Mouse (Mus musculus): ENCODE results near the gene Slc35b3.

Gene Slc35b3

DNA sequence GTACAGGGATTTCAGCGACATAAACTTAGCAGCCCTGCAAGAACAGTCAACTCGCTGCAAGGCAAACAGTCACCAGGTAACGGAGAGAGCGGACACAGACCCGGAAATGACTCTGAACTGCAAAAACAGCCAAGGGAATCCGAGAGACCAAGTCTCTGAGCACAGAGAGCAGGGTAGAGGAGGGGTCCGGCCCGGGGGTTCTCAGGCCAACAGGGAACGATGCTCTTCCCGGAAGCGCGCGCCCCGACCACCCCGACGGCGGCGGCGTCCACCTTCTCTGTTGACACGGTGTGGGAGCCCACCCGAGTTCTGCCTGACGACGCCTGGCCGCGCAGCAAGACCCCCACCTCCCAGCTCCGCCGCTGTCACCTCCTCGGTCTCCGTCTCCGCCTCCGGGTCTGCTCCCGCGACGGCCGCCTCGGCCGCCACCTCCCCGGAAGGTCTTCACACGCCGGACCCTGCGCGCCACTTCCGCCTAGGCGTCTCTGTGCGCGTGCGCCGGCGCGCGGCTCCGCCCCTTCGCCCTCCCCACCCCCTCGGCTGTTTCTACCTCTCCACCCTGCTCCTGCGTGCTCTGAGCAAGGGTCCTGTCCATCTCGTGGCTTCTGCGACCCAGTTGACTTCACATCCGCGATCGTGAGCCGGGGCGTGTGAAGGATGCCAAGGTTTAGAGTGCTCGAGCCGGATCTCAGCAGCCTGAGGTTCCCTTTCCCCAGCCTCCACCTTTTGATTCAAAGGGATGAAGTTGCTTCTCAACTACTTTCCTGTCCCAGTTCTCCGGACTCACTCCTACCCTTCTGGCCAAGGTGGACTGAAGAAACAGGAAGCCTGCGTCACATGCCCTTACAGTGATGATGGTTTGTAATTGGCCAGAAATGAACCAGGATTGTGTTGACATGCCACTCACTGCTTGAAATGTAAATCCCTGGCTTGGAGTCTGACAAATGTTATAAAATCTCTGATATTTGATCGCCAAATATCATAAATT is at the start of gene Slc35b3:
Slc35b3 (minus strand) TSS at position 813 of the 988 bp plus-strand sequence.
- DNase-seq, result peak; percentile 84

DNA sequence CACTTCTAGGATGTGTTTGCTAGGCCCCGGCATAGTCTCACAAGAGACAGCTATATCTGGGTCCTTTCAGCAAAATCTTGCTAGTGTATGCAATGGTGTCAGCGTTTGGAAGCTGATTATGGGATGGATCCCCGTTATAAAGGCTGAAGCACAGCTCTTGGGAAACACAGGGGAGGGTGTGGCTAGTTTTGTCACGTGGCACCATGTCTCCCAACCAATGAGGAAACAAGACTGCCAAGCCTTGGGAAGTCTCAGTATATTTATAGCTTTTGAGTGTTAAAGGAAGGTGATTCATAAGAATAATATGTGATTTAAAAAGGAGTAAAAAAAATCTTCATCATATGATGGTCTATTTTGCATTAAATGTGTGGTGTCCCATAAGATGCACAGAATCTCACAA is 49.6 kb upstream of the Slc35b3 start:
- no peak for DNase-seq

DNA sequence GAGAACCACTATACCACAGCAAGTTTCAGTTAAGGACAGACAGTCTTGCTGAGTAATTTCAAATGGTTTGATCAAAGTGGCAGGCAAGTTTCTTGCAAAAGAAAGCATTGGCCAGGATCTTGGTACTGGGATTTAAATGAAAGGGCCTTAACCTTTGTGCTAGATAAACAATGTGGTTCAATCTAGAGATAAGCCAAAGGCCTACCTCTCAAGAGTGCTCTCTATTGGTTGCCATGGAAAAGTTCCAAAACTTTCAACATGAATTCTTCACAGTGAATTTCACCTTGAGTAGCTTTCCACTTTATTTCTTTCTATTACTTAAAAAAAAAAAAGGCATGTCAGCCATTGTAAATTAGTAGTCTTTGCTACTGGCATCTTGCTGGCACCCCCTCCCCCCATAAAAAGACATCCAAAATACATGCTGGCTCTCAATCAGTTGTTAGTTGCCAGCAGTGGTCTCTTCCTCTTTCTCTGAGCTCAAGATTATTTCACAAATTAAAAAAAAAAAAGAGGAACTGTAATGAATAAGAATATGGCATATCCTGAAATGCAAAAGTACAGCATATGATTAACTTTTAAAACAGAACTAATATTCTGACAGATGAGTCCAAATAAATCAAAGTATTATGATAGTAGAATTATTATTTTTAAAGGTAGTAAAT is 42.6 kb upstream of the Slc35b3 start:
- DNase-seq, result no peak

DNA sequence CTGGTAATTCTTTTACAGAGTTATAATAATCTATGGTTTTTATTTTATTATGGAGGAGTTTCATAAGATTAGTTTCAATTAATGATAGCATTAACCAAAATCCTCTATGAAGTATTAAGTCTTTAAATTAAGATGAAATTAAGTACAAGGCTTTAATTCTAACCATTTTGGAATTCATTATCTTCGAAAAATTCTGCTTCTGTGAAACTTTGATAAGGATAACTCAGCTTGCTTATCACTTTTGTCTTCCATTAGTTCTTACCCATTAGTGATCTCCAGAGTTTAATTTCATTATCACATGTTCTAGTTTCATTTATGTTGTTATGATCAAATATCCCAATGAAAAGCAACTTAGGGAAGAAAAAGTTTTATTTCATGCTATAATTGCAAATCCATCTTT is 41.7 kb upstream of the Slc35b3 start:
- no peak for DNase-seq

DNA sequence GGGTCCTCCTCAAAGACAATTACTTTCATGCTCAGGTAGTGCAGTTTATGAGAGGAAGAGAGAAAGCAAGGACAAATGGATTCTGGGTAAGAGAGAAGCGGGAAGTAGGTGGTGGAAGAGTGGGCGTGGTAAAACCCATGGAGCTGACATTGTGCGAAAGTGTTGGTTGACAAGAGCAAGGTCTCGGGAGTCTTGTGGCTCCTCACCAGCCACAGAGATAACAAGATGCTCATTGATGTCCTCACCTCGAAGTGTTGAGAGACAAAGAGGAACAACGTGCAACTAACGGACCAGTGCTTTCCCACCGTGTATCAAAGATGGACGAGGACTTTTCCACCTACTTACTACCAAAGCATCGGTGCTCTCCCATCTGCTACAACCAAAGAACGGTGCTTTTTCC is 40.8 kb upstream of the Slc35b3 start:
- no peak for DNase-seq

DNA sequence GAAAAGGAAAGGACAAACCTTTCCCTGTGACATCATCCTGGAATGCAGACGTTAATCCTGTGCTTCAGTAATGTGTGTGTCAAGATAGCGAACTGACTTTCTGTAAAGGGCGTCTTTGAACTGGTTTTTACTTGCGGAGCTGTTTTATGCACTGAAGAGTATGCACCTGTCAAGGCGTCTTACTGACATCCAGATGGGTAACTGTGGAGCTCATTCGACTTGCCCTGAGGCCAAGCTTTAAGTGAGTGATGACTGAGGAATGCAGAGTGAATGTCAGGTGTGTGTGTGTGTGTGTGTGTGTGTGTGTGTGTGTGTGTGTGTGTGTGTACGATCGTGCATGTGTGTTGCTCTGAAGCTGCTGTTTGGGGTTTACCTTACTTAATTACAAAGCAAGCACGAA is 38.3 kb upstream of the Slc35b3 start:
- no peak for DNase-seq

DNA sequence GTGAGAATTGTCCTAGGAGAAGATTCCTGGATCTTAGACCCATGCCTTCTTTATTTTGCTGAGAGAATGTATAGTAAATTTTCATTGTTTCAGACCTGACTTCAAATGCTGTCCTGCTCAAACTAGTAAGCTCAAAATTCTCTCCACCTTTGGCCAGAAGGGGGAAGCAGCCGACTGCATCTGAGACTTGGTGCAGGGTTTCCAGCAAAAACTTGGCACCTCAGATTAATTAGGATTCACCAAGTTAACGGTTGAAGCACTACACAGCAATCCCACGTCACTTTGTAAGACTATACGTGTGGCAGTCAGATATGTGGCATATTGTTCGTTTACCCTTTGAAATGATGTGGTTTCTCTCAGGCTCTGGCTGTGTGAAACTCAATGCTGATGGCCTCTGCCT is 31.9 kb upstream of the Slc35b3 start:
- DNase-seq, result peak; percentile 27

DNA sequence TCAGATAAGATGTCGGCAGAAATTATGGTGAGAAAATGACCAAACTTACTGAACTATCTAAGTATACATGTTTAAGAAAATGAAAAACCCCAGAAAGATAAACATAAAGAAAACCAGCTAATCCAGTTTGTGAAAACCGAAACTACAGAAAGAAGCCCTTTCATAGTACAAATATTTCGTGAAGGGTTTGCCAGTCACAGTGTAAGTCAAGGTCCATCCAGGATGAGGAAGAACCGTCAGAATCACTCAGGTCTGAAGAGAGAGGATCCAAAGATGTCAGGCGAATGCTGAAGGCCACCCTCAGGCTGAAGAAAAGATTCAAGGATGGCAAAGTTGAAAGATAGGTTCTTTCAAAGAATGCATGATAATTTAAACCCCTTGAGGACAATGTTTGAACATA is 23.1 kb upstream of the Slc35b3 start:
- DNase-seq, result no peak

DNA sequence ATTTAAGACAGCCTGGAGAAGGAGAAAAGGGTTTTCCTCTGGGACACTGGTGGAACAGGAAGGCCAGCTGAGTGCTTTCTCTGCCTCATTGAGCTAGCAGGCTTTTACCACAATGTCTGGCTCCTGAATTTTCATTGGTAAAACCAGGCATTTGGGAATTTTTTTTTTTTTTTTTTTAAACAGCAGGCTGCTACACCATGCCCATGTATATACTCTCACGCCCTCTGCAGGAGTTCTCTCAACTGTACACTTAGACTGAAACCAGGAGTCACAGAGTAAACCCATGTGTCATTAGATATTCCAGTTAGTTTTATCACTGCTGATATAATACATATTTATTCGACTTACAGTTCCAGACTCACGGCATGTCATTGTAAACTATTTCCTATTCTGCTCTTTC is 20.2 kb upstream of the Slc35b3 start:
- no peak for DNase-seq

DNA sequence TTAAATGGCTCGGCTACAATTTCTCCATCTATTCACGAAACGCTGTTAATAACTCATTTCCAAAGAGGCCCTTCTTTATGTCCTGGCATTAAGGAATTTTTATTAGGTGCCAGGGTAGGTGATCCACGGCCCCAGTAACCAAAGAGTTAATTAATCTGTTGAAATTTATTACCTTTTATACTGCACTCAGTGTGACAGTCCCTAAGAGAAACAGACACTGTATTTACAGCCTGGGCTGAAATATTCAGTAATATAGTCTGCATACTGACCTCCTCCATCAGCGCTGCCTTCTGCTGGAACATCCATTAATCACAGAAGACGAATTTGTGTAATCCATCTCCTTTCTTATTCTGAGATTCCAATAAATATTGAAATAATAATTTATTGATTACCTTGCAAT is 16.3 kb upstream of the Slc35b3 start:
- no peak for DNase-seq

DNA sequence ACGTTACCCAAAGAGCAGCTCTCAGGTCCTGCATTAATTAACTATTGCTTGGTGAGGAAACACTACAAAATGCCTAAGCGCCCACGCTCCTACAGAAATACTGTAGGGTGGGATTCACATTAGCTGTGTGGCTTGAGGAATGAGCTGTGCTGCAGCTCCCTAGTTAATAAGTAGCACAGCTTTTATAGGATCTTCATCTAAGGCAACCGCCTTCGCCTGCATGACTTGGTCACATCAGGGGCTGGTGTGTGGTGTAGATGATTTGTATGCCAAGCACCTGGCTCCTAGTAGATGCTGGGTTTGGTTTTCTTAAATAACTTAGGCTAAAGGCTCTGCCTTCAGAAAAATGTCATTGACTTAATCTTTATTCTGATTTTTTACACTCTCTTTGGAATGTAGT is 15.2 kb upstream of the Slc35b3 start:
- no peak for DNase-seq

DNA sequence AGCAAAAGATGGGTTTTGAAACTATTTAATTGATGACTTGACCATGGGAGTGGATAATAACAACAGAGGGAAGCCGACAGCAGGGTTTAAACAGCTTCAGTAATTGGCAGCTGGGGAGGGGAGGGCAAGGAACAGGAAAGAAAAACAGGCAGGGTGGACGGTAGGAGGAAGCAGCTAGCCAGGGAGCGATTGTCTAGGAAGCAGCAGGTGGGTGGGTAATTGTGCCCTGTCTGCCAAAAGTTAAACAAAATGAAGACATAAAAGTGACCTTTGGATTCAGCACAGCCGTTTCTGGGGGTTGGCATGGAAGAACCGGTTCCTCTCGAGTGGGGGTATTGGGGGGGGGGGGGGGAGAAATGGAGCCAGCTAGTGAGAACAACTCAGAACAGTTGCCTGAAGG is 11.9 kb upstream of the Slc35b3 start:
- no peak for DNase-seq

DNA sequence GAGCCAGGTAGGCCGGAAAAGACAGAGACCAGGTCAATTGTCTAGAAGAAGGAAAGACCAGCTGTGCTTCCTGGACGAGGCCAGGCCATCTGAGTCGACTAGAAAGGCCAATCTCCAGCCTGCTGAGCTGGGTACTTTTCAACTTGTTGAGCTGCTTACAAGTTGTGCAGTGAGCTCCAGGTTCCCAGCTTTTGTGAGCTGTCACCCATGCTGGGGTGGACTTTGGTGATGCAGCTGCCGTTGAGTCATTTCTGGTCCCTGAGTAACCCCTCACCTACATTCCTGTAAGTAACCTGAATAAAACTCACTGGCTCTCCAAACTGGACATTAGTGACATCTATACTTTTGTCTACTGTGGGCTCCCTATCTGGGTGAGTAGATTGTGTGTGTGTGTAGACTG is 10.4 kb upstream of the Slc35b3 start:
- DNase-seq, result no peak

DNA sequence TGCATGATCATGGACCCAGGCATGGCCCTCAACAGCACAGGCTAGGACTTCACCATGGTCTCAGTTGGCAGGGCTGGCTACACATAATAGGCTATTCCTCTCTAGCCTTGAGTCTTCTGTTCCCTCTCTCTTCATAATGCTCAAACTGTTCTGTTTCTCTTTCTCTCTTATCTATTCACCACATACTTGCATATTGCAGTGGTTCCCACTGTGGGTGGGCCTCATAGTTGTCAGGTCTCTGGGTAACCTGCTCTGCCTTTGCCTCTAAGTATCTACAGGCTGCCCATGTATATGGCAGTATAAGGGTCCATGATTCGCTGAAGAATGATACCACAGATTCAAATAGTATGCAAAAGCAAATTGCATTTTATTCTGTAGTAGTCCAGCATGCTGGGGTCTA is 6.8 kb upstream of the Slc35b3 start:
- no peak for DNase-seq

DNA sequence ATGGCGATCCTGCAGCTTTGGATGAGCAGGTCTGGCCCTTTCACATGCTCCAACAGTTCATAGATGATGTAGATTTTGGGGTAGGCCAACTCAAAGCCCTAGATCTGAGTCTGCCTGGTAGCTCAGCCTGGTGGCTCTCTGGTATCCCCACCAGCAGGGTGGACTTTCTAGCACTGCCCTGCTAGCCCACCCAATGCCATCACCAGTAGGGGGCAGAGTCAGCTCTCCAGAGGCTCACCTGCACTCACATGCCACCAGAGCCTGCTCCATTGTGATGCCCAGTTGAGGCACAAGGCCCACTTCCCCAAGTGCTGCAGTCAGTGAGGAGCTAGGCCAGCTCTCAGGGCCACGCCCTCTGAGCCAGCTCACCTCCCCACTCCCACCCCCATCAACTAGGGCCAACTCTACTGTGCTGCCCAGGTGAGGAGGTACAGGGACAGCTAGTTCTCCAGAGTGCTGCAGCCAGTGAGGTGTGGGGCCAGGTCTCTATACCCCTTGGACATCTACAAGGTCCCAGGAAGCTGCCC is 6.3 kb upstream of the Slc35b3 start:
- DNase-seq, result no peak

DNA sequence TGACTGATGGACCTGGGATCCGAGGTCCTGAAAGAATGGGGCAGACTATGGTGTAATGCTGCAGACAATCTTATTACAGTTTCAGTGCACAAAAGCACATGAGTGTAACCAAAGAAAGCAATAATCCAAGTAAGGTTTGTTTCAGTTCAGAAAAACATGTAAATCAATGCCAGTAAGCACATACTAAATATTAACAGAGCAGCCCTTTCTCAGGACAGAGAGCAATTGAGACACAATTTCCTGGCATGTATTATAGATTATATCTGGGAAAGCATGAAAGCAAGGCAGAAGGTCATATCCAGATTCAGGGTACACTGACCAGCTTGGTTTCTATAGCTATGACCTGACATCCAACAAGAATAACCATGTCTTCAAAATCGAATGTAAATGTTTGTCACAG is 2.1 kb upstream of the Slc35b3 start:
- DNase-seq, result no peak

DNA sequence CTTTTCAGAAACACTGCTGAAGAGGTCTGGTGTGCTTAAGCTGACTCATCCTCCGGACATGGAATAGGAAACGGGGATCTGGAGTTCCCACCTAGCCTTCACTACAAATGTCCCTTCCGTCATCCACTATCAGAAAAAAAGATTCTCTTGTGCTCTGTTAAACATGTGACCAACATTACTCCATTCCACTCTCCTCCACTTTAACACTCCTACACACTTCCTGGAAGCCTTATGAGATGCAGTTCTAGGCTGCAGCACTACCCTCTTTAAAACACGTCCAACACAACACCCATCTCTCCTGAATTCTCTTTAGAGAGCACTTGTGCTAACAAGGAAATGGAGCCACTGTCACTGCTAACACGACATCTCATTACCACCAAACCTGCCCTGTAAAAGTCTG is 2.6 kb downstream of the Slc35b3 start:
- DNase-seq, result no peak

DNA sequence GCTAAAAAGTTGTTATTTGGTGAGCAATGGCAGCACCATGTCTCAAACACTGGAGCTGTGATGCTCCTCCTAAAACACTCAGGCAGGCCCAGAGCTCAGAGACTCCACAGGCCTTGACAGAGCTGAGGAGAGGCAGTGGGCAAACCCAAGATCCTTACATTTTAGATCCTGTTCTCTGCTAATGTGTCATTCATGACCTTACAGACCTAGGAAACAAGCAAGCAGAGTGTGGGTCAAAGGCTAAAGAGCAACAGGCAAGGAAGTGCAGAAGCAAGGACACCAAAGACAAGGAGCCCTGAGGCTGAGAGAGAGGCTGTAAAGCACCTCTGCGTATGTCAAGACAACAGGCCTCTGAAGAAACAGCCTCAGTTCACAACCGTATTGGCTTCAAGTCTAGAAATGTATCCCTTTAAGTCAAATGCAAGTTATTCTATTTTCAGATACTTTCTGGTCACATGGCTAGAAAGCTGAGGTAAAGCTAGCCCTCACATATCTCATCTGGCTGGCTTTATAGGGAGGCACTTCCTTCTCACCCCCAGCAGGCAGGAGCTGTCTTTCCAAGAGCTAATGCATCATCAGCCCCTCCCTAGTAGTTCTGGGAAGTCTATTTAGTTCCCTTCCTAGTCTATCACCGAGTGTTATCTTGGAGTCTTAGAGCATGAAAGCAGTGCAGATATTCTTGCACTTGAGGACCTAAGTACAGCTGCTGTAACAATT is 14.2 kb downstream of the Slc35b3 start:
- no peak for DNase-seq

DNA sequence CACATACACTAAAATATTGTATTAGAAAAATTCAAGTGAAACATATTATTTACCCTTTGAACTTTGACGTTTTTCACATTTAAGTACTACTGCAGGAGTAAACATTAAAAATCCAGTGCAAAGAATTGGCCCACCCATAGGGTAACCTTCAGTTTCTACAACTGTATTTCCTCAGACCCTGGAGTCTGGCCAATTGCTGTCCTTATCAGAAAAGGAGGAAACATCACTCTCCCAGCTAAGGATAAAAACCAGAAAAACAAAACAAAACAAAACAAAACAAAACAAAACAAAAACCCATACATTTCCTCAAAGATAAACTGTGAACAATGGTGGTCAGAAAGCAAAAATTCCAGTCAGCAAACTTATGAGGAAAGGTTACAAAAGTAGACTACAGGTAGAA is 14.9 kb downstream of the Slc35b3 start:
- DNase-seq, result no peak

DNA sequence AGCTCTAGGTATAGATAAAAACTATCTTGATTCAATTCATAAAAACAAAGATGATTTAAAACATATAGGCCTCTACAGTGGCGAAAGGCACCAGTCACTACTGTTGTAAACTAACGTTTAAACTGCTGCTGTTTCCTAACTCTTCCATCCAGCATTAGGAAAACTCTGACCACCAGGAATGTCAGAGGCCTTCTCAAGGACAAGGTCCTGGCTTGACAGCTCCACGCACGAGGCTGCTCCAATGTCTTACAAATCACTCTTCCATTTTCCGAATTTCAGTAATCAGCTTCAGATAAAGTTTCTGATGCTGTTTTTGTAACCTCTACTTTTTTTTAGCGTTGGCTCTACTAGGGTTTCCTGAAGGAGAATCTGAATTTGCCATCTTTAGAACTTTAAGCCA is 15.7 kb downstream of the Slc35b3 start:
- no peak for DNase-seq

DNA sequence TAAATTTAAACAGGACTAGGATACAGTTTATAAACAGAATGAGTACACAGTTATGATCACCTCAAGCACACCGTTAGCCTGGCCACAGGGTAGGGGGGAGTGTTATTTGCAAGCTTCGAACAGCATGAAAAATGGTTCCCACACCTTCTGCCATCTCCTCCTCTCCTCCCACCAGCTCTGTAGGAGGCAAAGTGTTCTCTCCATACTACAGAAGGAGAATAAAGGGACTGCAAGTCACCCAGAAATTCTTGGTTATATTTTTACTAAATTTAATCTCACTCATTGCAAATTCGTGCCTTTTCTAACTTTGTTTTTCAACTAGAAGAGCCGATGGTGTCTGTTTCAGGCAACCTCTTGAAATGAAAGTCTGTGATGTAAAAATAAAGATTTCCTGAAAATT is 18.9 kb downstream of the Slc35b3 start:
- no peak for DNase-seq

DNA sequence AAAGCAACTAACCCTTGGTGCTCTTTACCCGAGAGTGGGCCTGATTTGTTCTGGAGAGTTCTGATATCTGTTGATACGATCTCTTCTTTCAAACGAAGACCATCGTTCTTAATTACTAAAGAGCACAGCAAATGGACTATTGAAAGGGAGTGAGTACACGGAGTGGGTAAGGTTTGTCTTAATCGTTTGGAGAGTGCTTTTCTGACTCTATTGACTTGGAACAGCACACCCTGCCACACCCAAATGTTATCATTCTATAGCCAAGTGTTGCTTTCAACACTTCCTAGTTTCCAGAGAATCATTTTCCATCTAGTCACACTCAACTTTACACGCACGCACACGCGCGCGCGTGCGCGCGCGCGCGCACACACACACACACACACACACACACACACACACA is 19.4 kb downstream of the Slc35b3 start:
- DNase-seq, result no peak

DNA sequence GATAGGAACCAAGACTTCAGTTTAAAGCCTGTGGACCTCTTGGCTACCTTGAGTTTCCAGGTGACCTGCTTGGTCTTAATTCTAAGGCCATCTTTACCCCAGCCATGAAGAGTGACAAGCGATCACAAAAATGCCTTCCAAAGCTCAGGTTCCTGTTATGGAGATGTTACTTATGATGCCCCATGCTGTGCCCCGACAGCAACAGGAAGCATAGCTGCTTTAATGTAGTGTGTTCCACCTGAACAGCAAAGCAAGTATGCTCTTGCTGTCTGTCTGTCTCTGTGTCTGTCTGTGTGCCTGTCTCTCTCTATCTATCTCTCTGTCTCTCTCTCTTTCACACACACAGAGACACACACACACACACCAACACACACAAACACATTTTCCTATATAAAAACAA is 22.2 kb downstream of the Slc35b3 start:
- no peak for DNase-seq

All from right cerebral cortex, postnatal 25 days (tissue).